Mouse (Mus musculus) CH12.LX (cell line): ENCODE data around the gene Hdac9. TPM values are rescaled to one million over a fixed set of nuclear protein-coding genes. Genes with fewer than 3 reads are reported as not detected.

Source experiments
- DNase-seq: peaks from one replicate; pipeline ENCODE4 v3.0.0-alpha.2; 2013; ENCODE audit errors: extremely low read depth
- H3K27ac ChIP-seq: 2 replicates; pipeline ENCODE4 v1.5.1; 2012; ENCODE audit warnings: low read depth, mild to moderate bottlenecking, control low read depth, moderate library complexity; ENCODE audit not compliant: insufficient read depth
- H3K27me3 ChIP-seq: replicated peaks from 2 replicates; pipeline ENCODE3; 2012; ENCODE audit warnings: inconsistent platforms
- H3K36me3 ChIP-seq, 2 experiments: replicated peaks in 1 of 2; 2 replicates each; pipeline versions ENCODE3 to v1.6.1; 2012; ENCODE audit warnings: inconsistent platforms in 1 of 2, low read length in 1 of 2, mild to moderate bottlenecking in 1 of 2, mixed read lengths in 1 of 2, moderate library complexity in 1 of 2; ENCODE audit not compliant: control insufficient read depth in 1 of 2, insufficient read depth in 1 of 2
- H3K4me1 ChIP-seq, 2 experiments: 2 replicates each; pipeline ENCODE4 v1.6.1; 2012; ENCODE audit warnings: inconsistent platforms in 1 of 2, moderate library complexity in 1 of 2; ENCODE audit not compliant: insufficient read depth in 2 of 2, control insufficient read depth in 1 of 2
- H3K4me2 ChIP-seq: 2 replicates; pipeline ENCODE4 v1.6.1; 2012; ENCODE audit warnings: low read depth, mild to moderate bottlenecking, control low read depth; ENCODE audit not compliant: poor library complexity, insufficient read depth, severe bottlenecking
- H3K4me3 ChIP-seq, 3 experiments: fragments of 150-350 bp in 1 of 3; sonication (generic) in 1 of 3; replicated peaks in 1 of 3; 2 replicates each; pipeline versions ENCODE3 to v1.5.1; 2011 to 2012; ENCODE audit warnings: low read depth in 2 of 3, low read length in 2 of 3, mild to moderate bottlenecking in 2 of 3, moderate library complexity in 2 of 3, control low read depth in 1 of 3, improper control_type of control experiment in 1 of 3, inconsistent platforms in 1 of 3, mixed read lengths in 1 of 3; ENCODE audit not compliant: poor library complexity in 1 of 3
- H3K79me2 ChIP-seq: replicated peaks from 2 replicates; pipeline ENCODE4 v1.6.1; 2012; ENCODE audit warnings: mild to moderate bottlenecking, moderate library complexity; ENCODE audit not compliant: control insufficient read depth, poor library complexity, insufficient read depth, severe bottlenecking; ENCODE audit errors: extremely low read depth
- H3K9ac ChIP-seq: 2 replicates; pipeline ENCODE4 v1.6.1; 2012; ENCODE audit warnings: low read depth, mild to moderate bottlenecking, control low read depth, moderate library complexity; ENCODE audit not compliant: insufficient read depth
- H3K9me3 ChIP-seq: replicated peaks from 2 replicates; pipeline ENCODE3; 2012; ENCODE audit warnings: low read length, inconsistent platforms, mixed read lengths
- BHLHE40 ChIP-seq: IDR thresholded peaks from 2 replicates; pipeline ENCODE4 v1.6.1; 2011; ENCODE audit warnings: mild to moderate bottlenecking, low read depth, low read length, improper control_type of control experiment
- CHD1 ChIP-seq: IDR thresholded peaks from 2 replicates; pipeline ENCODE4 v1.6.1; 2012; ENCODE audit warnings: low read depth, low read length, improper control_type of control experiment, inconsistent platforms
- CHD2 ChIP-seq: IDR thresholded peaks from 2 replicates; pipeline ENCODE4 v1.6.1; 2011; ENCODE audit warnings: low read length, improper control_type of control experiment
- CTCF ChIP-seq, 2 experiments: IDR thresholded peaks in 1 of 2; conservative IDR thresholded peaks in 1 of 2; 2 replicates each; pipeline ENCODE4 v1.5.1; 2011 to 2012; ENCODE audit warnings: low read depth in 2 of 2, low read length in 2 of 2, improper control_type of control experiment in 1 of 2, inconsistent platforms in 1 of 2, mild to moderate bottlenecking in 1 of 2, moderate library complexity in 1 of 2
- E2F4 ChIP-seq: IDR thresholded peaks from 2 replicates; pipeline ENCODE4 v1.6.1; 2011; ENCODE audit warnings: low read depth, low read length, improper control_type of control experiment; ENCODE audit not compliant: insufficient replicate concordance
- ELF1 ChIP-seq: IDR thresholded peaks from 2 replicates; pipeline ENCODE4 v1.6.1; 2014; ENCODE audit warnings: low read depth, mild to moderate bottlenecking, inconsistent platforms, low read length, improper control_type of control experiment
- EP300 ChIP-seq: IDR thresholded peaks from 2 replicates; pipeline ENCODE4 v1.6.1; 2011; ENCODE audit warnings: low read length, improper control_type of control experiment
- ETS1 ChIP-seq: conservative IDR thresholded peaks from 2 replicates; pipeline ENCODE4 v1.6.1; 2012; ENCODE audit warnings: low read depth, mild to moderate bottlenecking, inconsistent platforms, low read length, improper control_type of control experiment, moderate library complexity
- HCFC1 ChIP-seq: IDR thresholded peaks from 2 replicates; pipeline ENCODE4 v1.6.1; 2012; ENCODE audit warnings: low read depth, mild to moderate bottlenecking, inconsistent platforms, low read length, improper control_type of control experiment
- KAT2A ChIP-seq: IDR thresholded peaks from 2 replicates; pipeline ENCODE4 v1.6.1; 2012; ENCODE audit warnings: low read length, improper control_type of control experiment, inconsistent platforms; ENCODE audit not compliant: insufficient replicate concordance
- MAX ChIP-seq: IDR thresholded peaks from 2 replicates; pipeline ENCODE4 v1.6.1; 2011; ENCODE audit warnings: low read length, improper control_type of control experiment
- MAZ ChIP-seq: IDR thresholded peaks from 2 replicates; pipeline ENCODE4 v1.6.1; 2012; ENCODE audit warnings: low read depth, mild to moderate bottlenecking, inconsistent platforms, low read length, improper control_type of control experiment, moderate library complexity
- MXI1 ChIP-seq: IDR thresholded peaks from 2 replicates; pipeline ENCODE4 v1.6.1; 2011; ENCODE audit warnings: mild to moderate bottlenecking, low read depth, low read length, improper control_type of control experiment
- MYC ChIP-seq: IDR thresholded peaks from 2 replicates; pipeline ENCODE4 v1.6.1; 2011; ENCODE audit warnings: low read depth, mild to moderate bottlenecking, improper control_type of control experiment, low read length
- NELFE ChIP-seq: IDR thresholded peaks from 2 replicates; pipeline ENCODE4 v1.6.1; 2011; ENCODE audit warnings: low read depth, low read length, improper control_type of control experiment
- NRF1 ChIP-seq: IDR thresholded peaks from 2 replicates; pipeline ENCODE4 v1.6.1; 2014; ENCODE audit warnings: low read depth, mild to moderate bottlenecking, inconsistent platforms, low read length, improper control_type of control experiment, moderate library complexity
- PAX5 ChIP-seq: IDR thresholded peaks from 2 replicates; pipeline ENCODE4 v1.6.1; 2012; ENCODE audit warnings: low read length, inconsistent platforms, mixed read lengths
- POLR2AphosphoS2 ChIP-seq: IDR thresholded peaks from 2 replicates; pipeline ENCODE4 v1.6.1; 2011; ENCODE audit warnings: low read depth, low read length, improper control_type of control experiment
- RAD21 ChIP-seq: IDR thresholded peaks from 2 replicates; pipeline ENCODE4 v1.6.1; 2011; ENCODE audit warnings: low read depth, mild to moderate bottlenecking, low read length, improper control_type of control experiment, moderate library complexity
- SIN3A ChIP-seq: IDR thresholded peaks from 2 replicates; pipeline ENCODE4 v1.6.1; 2012; ENCODE audit warnings: low read length, improper control_type of control experiment, inconsistent platforms
- SMC3 ChIP-seq: IDR thresholded peaks from 2 replicates; pipeline ENCODE4 v1.6.1; 2011; ENCODE audit warnings: low read depth, low read length, improper control_type of control experiment
- TBP ChIP-seq: conservative IDR thresholded peaks from 2 replicates; pipeline ENCODE4 v1.6.1; 2011; ENCODE audit warnings: low read depth, low read length, improper control_type of control experiment
- TCF12 ChIP-seq: IDR thresholded peaks from 2 replicates; pipeline ENCODE4 v1.6.1; 2014; ENCODE audit warnings: low read depth, mild to moderate bottlenecking, inconsistent platforms, low read length, improper control_type of control experiment
- UBTF ChIP-seq: IDR thresholded peaks from 2 replicates; pipeline ENCODE4 v1.6.1; 2012; ENCODE audit warnings: low read depth, mild to moderate bottlenecking, inconsistent platforms, low read length, improper control_type of control experiment, moderate library complexity
- USF2 ChIP-seq: conservative IDR thresholded peaks from 2 replicates; pipeline ENCODE4 v1.6.1; 2011; ENCODE audit warnings: low read depth, low read length, improper control_type of control experiment
- ZKSCAN1 ChIP-seq: IDR thresholded peaks from 2 replicates; pipeline ENCODE4 v1.6.1; 2012; ENCODE audit warnings: low read depth, inconsistent platforms, low read length, improper control_type of control experiment, borderline replicate concordance
- ZNF384 ChIP-seq: IDR thresholded peaks from 2 replicates; pipeline ENCODE4 v1.6.1; 2012; ENCODE audit warnings: low read depth, low read length, improper control_type of control experiment, inconsistent platforms
- dilution Hi-C: fragments of 300-500 bp; cut with MboI; formaldehyde crosslinking; loops from 2 replicates; pipeline ENCODE4 v1.14.3; 2020; ENCODE audit warnings: low sequenced_read_pairs; ENCODE audit not compliant: extremely low pct_unique_long_range_greater_than_20kb, extremely low pct_ligation_motif_present
- in situ Hi-C: fragments of 300-500 bp; cut with MboI; formaldehyde crosslinking; loops from 3 replicates; pipeline ENCODE4 v1.14.3; 2019; ENCODE audit warnings: low sequenced_read_pairs, low pct_ligation_motif_present, low pct_unique_long_range_greater_than_20kb, mixed read lengths
- polyA plus RNA-seq: library from polyadenylated mRNA; unstranded; fragments of >175 nt; gene quantifications from 2 replicates; pipeline ENCODE4 v1.2.1, GENCODE M21; 2012; ENCODE audit warnings: low read depth; ENCODE audit not compliant: insufficient read length
- total RNA-seq, 2 experiments: library from RNA; depleted of rRNA; stranded (reverse); fragments of 300-350 nt in 1 of 2; fragments of >200 nt in 1 of 2; gene quantifications; 2 replicates each; pipeline ENCODE4 v1.2.3; 2012 to 2014

The Hdac9 gene
- total RNA-seq (2012; rRNA removed) (0.04 TPM in 1 of 2 replicates, not detected in the other), total RNA-seq (2014; rRNA removed) (0.38 and 0.49 TPM in 2 replicates), polyA plus RNA-seq (0.17 and 0.44 TPM in 2 replicates)

- no peaks in the 10 kb centered on the region for H3K79me2 ChIP-seq
- no peak within 1 kb of the TSS for H3K27ac ChIP-seq
- in situ Hi-C loops = no loop called here
- no peaks in the 10 kb centered on the region for H3K36me3 ChIP-seq
- no peak for DNase-seq
- no peak within 1 kb of the TSS for H3K4me3 ChIP-seq
- no peak within 1 kb of the TSS for H3K9ac ChIP-seq
- no peaks in the 10 kb centered on the region for H3K27me3 ChIP-seq
- no peaks in the 10 kb centered on the region for H3K9me3 ChIP-seq
- TF ChIP-seq NELFE = no peak
- no peak for TF ChIP-seq SIN3A
- TF ChIP-seq RAD21 = no peak
- no peak for TF ChIP-seq ZKSCAN1
- TF ChIP-seq MYC = no peak
- no peak for TF ChIP-seq CHD2
- TF ChIP-seq HCFC1 = no peak
- TF ChIP-seq ETS1 = no peak
- no peak for TF ChIP-seq USF2
- no peak for TF ChIP-seq TCF12
- no peak for TF ChIP-seq POLR2AphosphoS2
- TF ChIP-seq NRF1 = no peak
- TF ChIP-seq KAT2A = no peak
- TF ChIP-seq CTCF (conservative IDR thresholded peaks at IDR 0.05 in 1 of 2, IDR thresholded peaks at IDR 0.05 in 1 of 2; ENCODE audit: low read depth in 2 of 2, low read length in 2 of 2) = no peak
- TF ChIP-seq, all 38 proteins: peak for 0
- dilution Hi-C loops = no loop called here
- Histone ChIP-seq H3K4me2 (no peak within 1 kb of the TSS), H3K4me1 (no peaks in the 10 kb centered on the region)
These were observed at the start of gene Hdac9 for GRCm38 (mm10) chr12:34916995-34917394. Gene Hdac9, minus strand, starts transcription at chr12:34917095.

- TF ChIP-seq BHLHE40 = no peak
- TF ChIP-seq PAX5 = no peak
- TF ChIP-seq RAD21 = no peak
- no peak for TF ChIP-seq HCFC1
- TF ChIP-seq ZKSCAN1 = no peak
- no peak for TF ChIP-seq MAZ
- TF ChIP-seq UBTF = no peak
- TF ChIP-seq MXI1 = no peak
- TF ChIP-seq SMC3 = no peak
- no peak for TF ChIP-seq ELF1
- TF ChIP-seq CHD1 = no peak
- no peak for TF ChIP-seq NRF1
- TF ChIP-seq EP300 = no peak
- TF ChIP-seq ZNF384 = no peak
- TF ChIP-seq TBP = no peak
- no peak for TF ChIP-seq E2F4
- TF ChIP-seq SIN3A = no peak
- no peak for TF ChIP-seq MAX
These were observed 32.3 kb upstream of the Hdac9 start for GRCm38 (mm10) chr12:34949066-34949706.

More at GRCm38 (mm10) chr12:34949066-34949706, 32.3 kb upstream of the Hdac9 start:
- H3K4me3 ChIP-seq = no peak overlapping the region
- no peak overlapping the region for H3K27ac ChIP-seq
- H3K36me3 ChIP-seq = no peaks in the 10 kb centered on the region
- H3K27me3 ChIP-seq = no peaks in the 10 kb centered on the region
- peaks cover 4% of the 10 kb centered on the region for H3K9me3 ChIP-seq
- H3K4me1 ChIP-seq = no peaks in the 10 kb centered on the region
- no peaks in the 10 kb centered on the region for H3K79me2 ChIP-seq
- in situ Hi-C loops (loop anchor here (25.0 kb wide), 1 partner anchor 238 kb away; no protein-coding TSS in a partner anchor), dilution Hi-C loops (no loop called here)
- H3K9ac ChIP-seq = no peak overlapping the region
- DNase-seq = no peak
- no peak overlapping the region for H3K4me2 ChIP-seq
